Mouse (Mus musculus) limb, embryonic 14.5 days (tissue): ENCODE measurements around the gene Tmem56. TPM values are rescaled to one million over a fixed set of nuclear protein-coding genes. Genes with fewer than 3 reads are reported as not detected.

Source experiments
- ATAC-seq: fragments of 200-750 bp; cut with Nextera tagmentation; 2 replicates; pipeline ENCODE4 v1.8.0; 2017; ENCODE audit warnings: low read depth, moderate number of reproducible peaks, moderate TSS enrichment; ENCODE audit not compliant: low FRiP score
- DNase-seq: peaks from one replicate; pipeline ENCODE4 v3.0.0-alpha.2; 2015; ENCODE audit warnings: low spot score
- H3K27ac ChIP-seq: fragments of 300-500 bp; sonication (generic); replicated peaks from 2 replicates; pipeline ENCODE4 v1.5.1; 2014; ENCODE audit warnings: low read depth, mild to moderate bottlenecking, low read length, moderate library complexity, mixed read lengths
- H3K27me3 ChIP-seq: fragments of 300-500 bp; sonication (generic); 2 replicates; pipeline ENCODE4 v1.6.1; 2014; ENCODE audit warnings: low read length, mixed read lengths; ENCODE audit not compliant: control insufficient read depth, insufficient read depth
- H3K36me3 ChIP-seq: fragments of 300-500 bp; sonication (generic); 2 replicates; pipeline ENCODE4 v1.6.1; 2014; ENCODE audit warnings: mild to moderate bottlenecking, low read length, moderate library complexity, mixed read lengths; ENCODE audit not compliant: control insufficient read depth, insufficient read depth
- H3K4me1 ChIP-seq: fragments of 300-500 bp; sonication (generic); 2 replicates; pipeline ENCODE4 v1.6.1; 2014; ENCODE audit warnings: antibody characterized with exemption, low read length, mixed read lengths; ENCODE audit not compliant: control insufficient read depth, insufficient read depth
- H3K4me2 ChIP-seq: fragments of 300-500 bp; sonication (generic); replicated peaks from 2 replicates; pipeline ENCODE4 v1.6.1; 2014; ENCODE audit warnings: low read depth, mild to moderate bottlenecking, low read length, moderate library complexity; ENCODE audit not compliant: severe bottlenecking
- H3K4me3 ChIP-seq: fragments of 300-500 bp; sonication (generic); replicated peaks from 2 replicates; pipeline ENCODE4 v1.5.1; 2014; ENCODE audit warnings: low read length
- H3K9ac ChIP-seq: fragments of 300-500 bp; sonication (generic); 2 replicates; pipeline ENCODE4 v1.6.1; 2014; ENCODE audit warnings: mild to moderate bottlenecking, low read depth, low read length, moderate library complexity; ENCODE audit not compliant: severe bottlenecking
- H3K9me3 ChIP-seq: fragments of 300-500 bp; sonication (generic); 2 replicates; pipeline ENCODE4 v1.6.1; 2016; ENCODE audit warnings: low read length; ENCODE audit not compliant: control insufficient read depth
- POLR2A ChIP-seq: fragments of 200-500 bp; IDR thresholded peaks from 2 replicates; pipeline ENCODE4 v1.8.0; 2012; ENCODE audit warnings: inconsistent platforms, mild to moderate bottlenecking, moderate library complexity, borderline replicate concordance; ENCODE audit not compliant: insufficient read depth, insufficient read length; ENCODE audit errors: extremely low read depth
- WGBS: fragments of 180-500 bp; shearing (Covaris S2); extraction: QIAGEN DNeasy Blood & Tissue Kit; methylation state at CpG from one replicate; pipeline ENCODE4 v1.1.7; 2014; 5-methylcytosine and 5-hydroxymethylcytosine counted together
- polyA plus RNA-seq, 2 experiments: library from polyadenylated mRNA; depleted of rRNA in 1 of 2; stranded (reverse) in 1 of 2; unstranded in 1 of 2; fragments of >200 nt; fragmentation: Nextera tagmentation in 1 of 2; extraction: Ambion mirVana in 1 of 2; gene quantifications; 2 replicates each; pipeline versions ENCODE4 v1.2.1 to v1.2.3; 2012 to 2014

Tmem56 gene
- polyA plus RNA-seq, 2 experiments, result 1.4 to 1.8 TPM

GRCm38 (mm10) chr3:121285219-121285618 is 2.3 kb upstream of the Tmem56 start:
- Histone ChIP-seq H3K27ac (no peak overlapping the region), H3K9ac (no peak overlapping the region), H3K4me1 (no peaks in the 10 kb centered on the region), H3K4me3 (no peak overlapping the region), H3K27me3 (no peaks in the 10 kb centered on the region), H3K36me3 (no peaks in the 10 kb centered on the region), H3K9me3 (no peaks in the 10 kb centered on the region), H3K4me2 (no peak overlapping the region)
- DNase-seq, result no peak
- no peak for ATAC-seq
- no peak for TF ChIP-seq POLR2A
- 94% methylated on average over 6 of the region's 6 CpGs for WGBS

GRCm38 (mm10) chr3:121279679-121280078 is 3.2 kb downstream of the Tmem56 start:
- Histone ChIP-seq H3K27ac (no peak overlapping the region), H3K4me1 (no peaks in the 10 kb centered on the region), H3K4me2 (no peak overlapping the region), H3K9ac (no peak overlapping the region), H3K36me3 (no peaks in the 10 kb centered on the region), H3K27me3 (no peaks in the 10 kb centered on the region), H3K4me3 (no peak overlapping the region), H3K9me3 (no peaks in the 10 kb centered on the region)
- DNase-seq (no peak), ATAC-seq (no peak)
- TF ChIP-seq POLR2A, result no peak
- WGBS, result 81% methylated on average over 14 of the region's 14 CpGs

- H3K36me3 ChIP-seq, result no peaks in the 10 kb centered on the region
- H3K4me3 ChIP-seq, result no peak overlapping the region
- no peak overlapping the region for H3K27ac ChIP-seq
- H3K27me3 ChIP-seq, result no peaks in the 10 kb centered on the region
- no peaks in the 10 kb centered on the region for H3K4me1 ChIP-seq
- ATAC-seq (no peak), DNase-seq (no peak)
- no peak overlapping the region for H3K4me2 ChIP-seq
- H3K9ac ChIP-seq, result no peak overlapping the region
- WGBS, result 93% methylated on average over 4 of the region's 4 CpGs
- no peaks in the 10 kb centered on the region for H3K9me3 ChIP-seq
- TF ChIP-seq POLR2A, result no peak
Observed at GRCm38 (mm10) chr3:121277557-121277956, 5.3 kb downstream of the Tmem56 start.

- 69% methylated on average over 4 of the region's 4 CpGs for WGBS
- no peak overlapping the region for H3K9ac ChIP-seq
- H3K36me3 ChIP-seq, result no peaks in the 10 kb centered on the region
- H3K27ac ChIP-seq, result no peak overlapping the region
- no peak overlapping the region for H3K4me2 ChIP-seq
- ATAC-seq (no peak), DNase-seq (no peak)
- no peak overlapping the region for H3K4me3 ChIP-seq
- H3K27me3 ChIP-seq, result no peaks in the 10 kb centered on the region
- no peaks in the 10 kb centered on the region for H3K4me1 ChIP-seq
- no peak for TF ChIP-seq POLR2A
- H3K9me3 ChIP-seq, result no peaks in the 10 kb centered on the region
Observed at GRCm38 (mm10) chr3:121277009-121277408, 5.9 kb downstream of the Tmem56 start.

GRCm38 (mm10) chr3:121274010-121274409 is 8.9 kb downstream of the Tmem56 start:
- no peak overlapping the region for H3K4me3 ChIP-seq
- WGBS, result 97% methylated on average over 2 of the region's 2 CpGs
- no peak for DNase-seq
- ATAC-seq, result no peak
- no peaks in the 10 kb centered on the region for H3K4me1 ChIP-seq
- no peak overlapping the region for H3K9ac ChIP-seq
- H3K4me2 ChIP-seq, result no peak overlapping the region
- H3K36me3 ChIP-seq, result no peaks in the 10 kb centered on the region
- H3K9me3 ChIP-seq, result no peaks in the 10 kb centered on the region
- no peak for TF ChIP-seq POLR2A
- H3K27ac ChIP-seq, result no peak overlapping the region
- no peaks in the 10 kb centered on the region for H3K27me3 ChIP-seq

GRCm38 (mm10) chr3:121272577-121272976 is 10.3 kb downstream of the Tmem56 start:
- Histone ChIP-seq H3K4me2 (no peak overlapping the region), H3K27ac (no peak overlapping the region), H3K36me3 (no peaks in the 10 kb centered on the region), H3K9ac (no peak overlapping the region), H3K4me3 (no peak overlapping the region), H3K27me3 (no peaks in the 10 kb centered on the region), H3K9me3 (no peaks in the 10 kb centered on the region), H3K4me1 (no peaks in the 10 kb centered on the region)
- DNase-seq (no peak), ATAC-seq (no peak)
- TF ChIP-seq POLR2A, result no peak
- WGBS, result 46% methylated on average over 2 of the region's 2 CpGs
